Mouse (Mus musculus): ENCODE measurements at regions not wholly inside any gene's neighbourhood (a gene's known extent, or its start where the extent isn't known, plus 50 kb on each side); places are given as distances from the start of the nearest gene placed in this dataset.
"Not testable (repeated sequence)": the region's sequence is repeated elsewhere in the genome, so short reads cannot be mapped to it uniquely, and the experiment has no call there.

DNA sequence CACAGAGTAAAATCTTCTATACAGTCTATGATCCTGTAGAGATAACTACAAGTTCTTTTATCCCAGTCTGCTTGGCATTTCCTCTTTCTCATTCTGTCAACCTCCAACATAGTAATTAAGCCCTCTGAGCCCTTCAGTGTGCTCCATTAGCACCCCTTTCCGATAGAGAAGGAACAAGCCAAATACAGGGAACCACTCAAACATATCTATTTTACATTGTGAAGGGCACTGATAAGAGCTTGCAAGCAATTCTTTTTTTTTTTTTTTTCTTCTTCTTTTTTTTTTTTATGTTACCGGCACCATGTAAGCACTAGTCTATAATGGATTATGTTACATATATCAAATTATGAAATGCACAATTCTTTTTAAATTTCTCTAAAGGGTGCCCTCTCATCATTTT, 660.5 kb downstream of the Cdh8 start:
- no peaks in the 10 kb centered on the region for H3K27me3 ChIP-seq (replicated peaks)
- H3K4me1 ChIP-seq (replicated peaks) = no peaks in the 10 kb centered on the region
- ATAC-seq (ENCODE audit: insufficient number of reproducible peaks, low FRiP score) = no peak
- H3K4me3 ChIP-seq = no peak overlapping the region
- H3K27ac ChIP-seq (ENCODE audit: poor library complexity, severe bottlenecking) = no peak overlapping the region
- H3K9me3 ChIP-seq (replicated peaks) = no peaks in the 10 kb centered on the region
- H3K36me3 ChIP-seq = no peaks in the 10 kb centered on the region
- 54% methylated on average over 2 of the region's 2 CpGs for WGBS
- H3K9ac ChIP-seq = no peak overlapping the region
- H3K4me2 ChIP-seq = no peak overlapping the region

DNA sequence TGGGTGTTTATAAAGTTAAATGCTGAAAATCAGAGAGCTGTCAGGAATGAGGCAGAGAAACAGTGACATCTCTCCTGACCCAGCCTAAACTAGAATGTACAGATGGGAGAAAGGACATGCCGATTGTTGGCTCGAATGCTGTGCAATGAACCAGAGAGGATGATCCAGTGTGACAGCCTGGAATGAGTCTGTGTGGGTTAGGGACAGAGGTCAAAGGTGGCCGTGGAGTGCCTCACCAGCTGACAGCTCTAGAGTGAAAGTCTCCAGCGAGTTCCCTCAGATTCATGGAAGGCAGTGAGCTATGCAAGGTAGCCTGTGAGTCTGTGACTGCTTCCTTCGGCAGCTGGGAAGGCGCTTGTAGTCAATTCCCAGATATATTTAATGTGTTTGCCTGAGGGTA, 663.9 kb downstream of the Cdh8 start:
- Histone ChIP-seq H3K9me3 (replicated peaks) (no peaks in the 10 kb centered on the region), H3K9ac (no peak overlapping the region), H3K27ac (ENCODE audit: poor library complexity, severe bottlenecking) (no peak overlapping the region), H3K27me3 (replicated peaks) (no peaks in the 10 kb centered on the region), H3K4me2 (no peak overlapping the region), H3K36me3 (no peaks in the 10 kb centered on the region), H3K4me3 (no peak overlapping the region), H3K4me1 (replicated peaks) (no peaks in the 10 kb centered on the region)
- ATAC-seq (ENCODE audit: insufficient number of reproducible peaks, low FRiP score) = no peak
- 53% methylated on average over 6 of the region's 6 CpGs for WGBS

DNA sequence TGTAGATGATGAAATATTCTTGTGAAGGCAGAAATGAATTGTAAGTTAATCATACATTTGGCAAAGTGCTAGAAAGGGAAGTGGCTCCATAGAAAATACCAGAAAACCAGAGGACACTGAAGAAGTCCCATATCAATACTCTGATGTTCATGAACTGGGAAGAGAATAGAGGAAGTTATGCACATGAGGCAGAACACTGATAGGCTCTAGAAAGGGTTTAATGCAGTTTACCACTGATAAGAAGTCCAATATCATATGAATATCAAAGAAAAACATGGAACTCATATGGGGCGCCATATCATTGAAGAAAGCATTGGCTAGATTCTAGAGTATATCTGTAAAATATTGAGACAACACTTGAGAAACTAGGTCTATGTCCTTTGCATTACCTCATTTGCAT, 708.5 kb downstream of the Cdh8 start:
- 85% methylated on average over 1 of the region's 1 CpGs for WGBS

DNA sequence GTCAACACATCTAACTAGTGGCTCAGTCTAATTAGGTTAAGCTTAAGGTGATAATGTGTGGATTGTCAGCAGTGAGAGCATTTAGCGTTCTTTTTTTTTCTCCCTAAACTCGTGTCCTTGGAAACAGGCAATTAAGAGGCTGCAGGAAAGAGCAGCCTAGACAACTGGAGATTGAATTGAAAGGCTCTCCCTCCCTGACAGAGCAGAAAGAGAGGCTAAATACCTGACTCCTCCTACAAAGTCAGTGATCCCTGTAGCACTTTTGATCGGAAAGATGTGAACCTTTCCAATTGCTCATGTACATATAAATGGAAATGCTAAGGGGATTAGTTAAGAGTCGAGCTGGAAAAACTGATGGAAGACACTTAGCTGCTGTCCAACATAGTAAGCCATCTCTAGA, 710.1 kb downstream of the Cdh8 start:
- 53% methylated on average over 4 of the region's 4 CpGs for WGBS
- no peak overlapping the region for H3K4me2 ChIP-seq
- H3K4me3 ChIP-seq = no peak overlapping the region
- H3K9ac ChIP-seq = no peak overlapping the region
- no peak overlapping the region for H3K27ac ChIP-seq (ENCODE audit: poor library complexity, severe bottlenecking)
- no peaks in the 10 kb centered on the region for H3K27me3 ChIP-seq (replicated peaks)
- H3K4me1 ChIP-seq (replicated peaks) = no peaks in the 10 kb centered on the region
- no peaks in the 10 kb centered on the region for H3K36me3 ChIP-seq
- no peak for ATAC-seq (ENCODE audit: insufficient number of reproducible peaks, low FRiP score)
- H3K9me3 ChIP-seq (replicated peaks) = no peaks in the 10 kb centered on the region

More for the DNA sequence above, 708.5 kb downstream of the Cdh8 start:
- Histone ChIP-seq H3K9me3 (replicated peaks) (no peaks in the 10 kb centered on the region), H3K4me3 (no peak overlapping the region), H3K4me1 (replicated peaks) (no peaks in the 10 kb centered on the region), H3K9ac (no peak overlapping the region), H3K27ac (ENCODE audit: poor library complexity, severe bottlenecking) (no peak overlapping the region), H3K36me3 (no peaks in the 10 kb centered on the region), H3K4me2 (no peak overlapping the region), H3K27me3 (replicated peaks) (no peaks in the 10 kb centered on the region)
- ATAC-seq (ENCODE audit: insufficient number of reproducible peaks, low FRiP score) = no peak

DNA sequence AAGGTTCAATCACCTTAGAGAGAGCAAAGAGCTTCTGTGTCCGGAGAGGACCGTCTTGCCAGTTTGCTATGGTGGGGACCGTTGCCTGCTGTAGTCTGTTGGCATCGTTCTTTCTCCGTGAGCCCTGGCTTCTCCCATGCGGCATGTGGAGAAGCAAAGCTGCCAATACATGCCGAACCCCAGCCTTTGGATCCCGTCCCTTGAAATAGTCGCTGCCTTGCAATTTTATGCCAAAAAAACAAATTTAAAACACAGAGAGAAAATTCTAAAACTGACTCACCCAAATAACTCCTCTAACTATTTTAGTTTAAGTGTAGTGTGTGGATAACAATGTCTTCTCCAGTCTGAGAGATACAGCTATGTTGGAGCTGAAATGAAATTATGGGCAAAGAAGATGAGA, 731.1 kb downstream of the Cdh8 start:
- H3K4me3 ChIP-seq = no peak overlapping the region
- H3K4me2 ChIP-seq = no peak overlapping the region
- WGBS = 92% methylated on average over 9 of the region's 9 CpGs
- H3K9me3 ChIP-seq (replicated peaks) = no peaks in the 10 kb centered on the region
- H3K4me1 ChIP-seq (replicated peaks) = no peaks in the 10 kb centered on the region
- ATAC-seq (ENCODE audit: insufficient number of reproducible peaks, low FRiP score) = no peak
- no peak overlapping the region for H3K27ac ChIP-seq (ENCODE audit: poor library complexity, severe bottlenecking)
- no peak overlapping the region for H3K9ac ChIP-seq
- no peaks in the 10 kb centered on the region for H3K27me3 ChIP-seq (replicated peaks)
- no peaks in the 10 kb centered on the region for H3K36me3 ChIP-seq

DNA sequence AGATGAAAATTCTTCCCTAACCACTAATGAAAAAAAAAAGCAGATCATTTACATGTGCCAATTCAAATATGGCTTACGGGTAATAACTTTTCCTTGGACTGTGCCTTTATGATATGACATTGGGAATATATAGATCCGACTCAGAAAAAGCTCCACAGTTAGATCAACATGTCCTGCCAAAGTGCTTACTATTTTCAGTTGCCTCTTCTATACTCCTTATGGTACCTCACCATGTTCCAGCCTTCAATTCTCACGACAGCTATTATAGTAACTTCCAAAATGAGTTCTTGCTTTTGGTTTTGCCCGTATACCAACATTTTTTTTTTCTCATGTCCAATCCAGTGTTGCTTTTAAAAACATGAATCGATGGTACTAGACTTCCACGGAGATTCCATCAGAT, 731.7 kb downstream of the Cdh8 start:
- no peak overlapping the region for H3K4me2 ChIP-seq
- H3K36me3 ChIP-seq = no peaks in the 10 kb centered on the region
- no peaks in the 10 kb centered on the region for H3K4me1 ChIP-seq (replicated peaks)
- 80% methylated on average over 6 of the region's 6 CpGs for WGBS
- H3K27ac ChIP-seq (ENCODE audit: poor library complexity, severe bottlenecking) = no peak overlapping the region
- no peaks in the 10 kb centered on the region for H3K27me3 ChIP-seq (replicated peaks)
- no peak overlapping the region for H3K9ac ChIP-seq
- no peaks in the 10 kb centered on the region for H3K9me3 ChIP-seq (replicated peaks)
- H3K4me3 ChIP-seq = no peak overlapping the region
- ATAC-seq (ENCODE audit: insufficient number of reproducible peaks, low FRiP score) = no peak

DNA sequence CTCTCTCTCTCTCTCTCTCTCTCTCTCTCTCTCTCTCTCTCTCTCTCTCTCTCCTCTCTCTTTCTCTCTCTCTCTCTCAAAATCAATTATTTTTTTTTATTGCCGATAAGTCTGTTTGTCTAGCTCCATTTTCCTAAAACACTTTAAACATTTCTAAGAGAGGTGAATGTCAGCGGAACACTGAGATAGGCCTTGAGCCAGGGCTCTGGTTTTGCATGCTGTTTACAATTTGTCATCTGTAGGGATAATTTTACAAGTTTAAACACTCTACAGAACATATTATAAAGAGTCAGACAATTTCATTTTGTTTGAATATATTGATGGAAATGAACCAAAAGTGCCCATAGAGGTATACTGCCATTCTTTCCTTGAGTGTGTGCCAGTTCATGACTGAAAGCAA, 736.2 kb downstream of the Cdh8 start:
- no peaks in the 10 kb centered on the region for H3K4me1 ChIP-seq (replicated peaks)
- H3K36me3 ChIP-seq = no peaks in the 10 kb centered on the region
- no peak overlapping the region for H3K4me3 ChIP-seq
- no peak overlapping the region for H3K27ac ChIP-seq (ENCODE audit: poor library complexity, severe bottlenecking)
- H3K9ac ChIP-seq = no peak overlapping the region
- ATAC-seq (ENCODE audit: insufficient number of reproducible peaks, low FRiP score) = no peak
- no peaks in the 10 kb centered on the region for H3K9me3 ChIP-seq (replicated peaks)
- H3K27me3 ChIP-seq (replicated peaks) = no peaks in the 10 kb centered on the region
- WGBS = 87% methylated on average over 2 of the region's 2 CpGs
- no peak overlapping the region for H3K4me2 ChIP-seq

DNA sequence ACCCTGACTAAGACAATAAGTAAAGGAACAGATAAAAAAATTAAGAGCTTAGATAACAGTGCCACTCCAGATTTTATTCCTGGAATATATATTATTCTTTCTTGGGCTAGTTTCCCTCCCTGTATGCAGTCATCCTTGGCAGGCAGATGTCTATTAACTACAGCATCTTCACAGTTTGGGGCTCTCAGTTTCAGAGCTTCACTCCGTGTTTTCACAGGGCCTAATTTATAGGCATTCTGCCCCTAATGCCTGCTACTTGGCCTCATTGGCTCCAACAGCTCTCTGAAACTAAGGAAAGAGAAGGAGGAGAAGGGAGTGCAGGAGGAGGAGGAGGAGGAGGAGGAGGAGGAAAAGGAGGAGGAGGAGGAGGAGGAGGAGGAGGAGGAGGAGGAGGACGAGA, 757.0 kb downstream of the Cdh8 start:
- ATAC-seq (ENCODE audit: insufficient number of reproducible peaks, low FRiP score) = no peak
- H3K4me3 ChIP-seq = no peak overlapping the region
- H3K36me3 ChIP-seq = no peaks in the 10 kb centered on the region
- no peak overlapping the region for H3K4me2 ChIP-seq
- no peaks in the 10 kb centered on the region for H3K27me3 ChIP-seq (replicated peaks)
- 48% methylated on average over 2 of the region's 2 CpGs for WGBS
- H3K4me1 ChIP-seq (replicated peaks) = no peaks in the 10 kb centered on the region
- no peaks in the 10 kb centered on the region for H3K9me3 ChIP-seq (replicated peaks)
- H3K9ac ChIP-seq = no peak overlapping the region
- no peak overlapping the region for H3K27ac ChIP-seq (ENCODE audit: poor library complexity, severe bottlenecking)

DNA sequence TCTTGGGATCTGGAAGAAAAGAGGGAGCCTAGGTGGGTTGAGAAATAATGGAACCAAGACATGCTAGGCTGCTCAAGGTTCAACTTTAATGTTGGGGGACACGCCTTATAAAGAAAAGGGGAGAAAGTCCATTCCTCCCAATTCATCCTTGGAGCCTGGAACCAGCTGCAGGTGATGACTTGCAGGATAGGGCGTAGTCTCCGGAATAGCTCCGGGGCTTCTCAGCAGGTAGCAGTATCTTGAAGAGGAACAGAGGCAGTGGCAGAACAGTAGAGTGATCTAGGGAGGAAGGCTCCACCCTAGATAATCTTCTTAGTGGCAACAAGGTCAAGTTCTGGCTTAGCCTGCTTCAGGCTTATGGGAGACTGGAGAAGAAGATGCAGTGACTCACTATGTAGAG, 764.0 kb downstream of the Cdh8 start:
- not testable (repeated sequence) for ATAC-seq (ENCODE audit: insufficient number of reproducible peaks, low FRiP score); H3K36me3 ChIP-seq; H3K4me3 ChIP-seq; H3K27ac ChIP-seq (ENCODE audit: poor library complexity, severe bottlenecking); H3K4me1 ChIP-seq (replicated peaks); H3K9ac ChIP-seq; H3K4me2 ChIP-seq; H3K9me3 ChIP-seq (replicated peaks); H3K27me3 ChIP-seq (replicated peaks)
- 77% methylated on average over 4 of the region's 4 CpGs for WGBS

DNA sequence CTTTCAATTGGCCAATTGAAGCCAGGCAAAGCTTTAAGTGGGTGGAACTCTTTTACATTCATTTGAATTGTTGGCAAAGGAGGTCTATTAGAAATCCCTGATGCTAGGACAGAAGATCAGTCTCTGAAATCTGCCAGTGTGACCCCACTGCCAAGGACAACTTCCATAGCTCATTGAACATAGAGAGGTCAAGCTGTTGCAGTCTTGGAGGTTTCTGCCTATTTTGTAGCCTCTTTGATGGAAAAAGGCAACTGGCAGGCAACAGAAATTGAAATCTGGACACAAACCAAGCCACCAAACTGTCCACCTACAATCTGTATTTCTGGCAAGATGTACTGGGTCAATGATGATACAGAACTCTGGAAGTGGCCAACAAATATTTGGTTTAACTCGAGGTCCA, 765.3 kb downstream of the Cdh8 start:
- H3K4me2 ChIP-seq = no peak overlapping the region
- no peak overlapping the region for H3K4me3 ChIP-seq
- H3K27me3 ChIP-seq (replicated peaks) = no peaks in the 10 kb centered on the region
- H3K9ac ChIP-seq = no peak overlapping the region
- H3K4me1 ChIP-seq (replicated peaks) = no peaks in the 10 kb centered on the region
- ATAC-seq (ENCODE audit: insufficient number of reproducible peaks, low FRiP score) = no peak
- H3K9me3 ChIP-seq (replicated peaks) = no peaks in the 10 kb centered on the region
- H3K36me3 ChIP-seq = no peaks in the 10 kb centered on the region
- 73% methylated on average over 1 of the region's 1 CpGs for WGBS
- H3K27ac ChIP-seq (ENCODE audit: poor library complexity, severe bottlenecking) = no peak overlapping the region

DNA sequence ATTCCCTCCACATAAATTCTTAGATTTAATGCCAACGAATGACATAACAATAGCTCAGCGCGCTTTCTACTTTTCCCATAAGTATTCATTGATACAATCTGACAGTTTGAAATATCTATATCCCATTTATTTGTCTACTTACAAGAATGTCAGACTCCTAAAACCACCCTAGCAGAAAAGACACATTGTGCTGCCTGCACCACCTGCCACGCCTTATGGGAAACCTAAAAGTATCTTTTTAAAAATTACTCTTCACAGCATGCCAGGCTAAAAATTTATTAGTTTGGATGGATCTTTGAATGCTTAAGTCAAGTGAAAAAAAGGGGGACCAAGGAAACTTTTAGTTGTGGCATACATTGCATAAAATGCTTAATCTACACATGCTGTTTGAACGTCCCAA, 788.1 kb downstream of the Cdh8 start:
- H3K4me3 ChIP-seq = no peak overlapping the region
- WGBS = 83% methylated on average over 5 of the region's 5 CpGs

DNA sequence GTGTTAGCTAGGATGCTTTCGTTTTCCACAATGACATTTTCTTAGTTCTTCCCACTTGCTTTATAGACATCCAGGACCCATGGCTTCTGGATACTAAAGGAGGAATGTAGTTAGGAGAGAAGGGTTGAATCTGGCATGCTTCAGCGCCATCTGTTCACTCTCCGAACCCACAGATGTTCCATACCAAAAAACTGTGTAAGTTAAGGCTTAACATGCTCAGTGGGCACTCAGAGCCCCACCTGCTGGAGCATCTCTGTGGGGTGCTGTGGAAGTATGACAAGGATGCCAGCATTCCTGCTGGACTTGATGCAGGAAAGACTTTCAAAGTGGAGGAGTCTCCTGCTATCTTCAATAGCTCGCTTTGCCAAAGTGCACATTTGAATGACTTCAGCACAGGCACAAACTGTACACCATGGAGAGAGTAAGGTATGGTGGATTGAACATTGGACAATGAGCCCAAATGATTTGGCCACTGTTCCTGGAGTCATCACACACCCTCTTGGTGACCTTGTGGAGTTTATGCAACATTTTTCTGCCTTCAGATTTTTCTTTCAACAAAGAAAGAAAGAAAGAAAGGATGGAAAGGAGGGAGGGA, 802.3 kb downstream of the Cdh8 start:
- H3K27me3 ChIP-seq (replicated peaks) = no peaks in the 10 kb centered on the region
- H3K27ac ChIP-seq (ENCODE audit: poor library complexity, severe bottlenecking) = no peak overlapping the region
- 0 out of 2 replicates have a peak, but pooled peaks cover 2% of the 10 kb centered on the region for H3K4me1 ChIP-seq (replicated peaks)
- WGBS = 78% methylated on average over 4 of the region's 4 CpGs
- H3K4me3 ChIP-seq = no peak overlapping the region
- no peaks in the 10 kb centered on the region for H3K36me3 ChIP-seq
- no peaks in the 10 kb centered on the region for H3K9me3 ChIP-seq (replicated peaks)
- H3K9ac ChIP-seq = no peak overlapping the region
- H3K4me2 ChIP-seq = no peak overlapping the region
- no peak for ATAC-seq (ENCODE audit: insufficient number of reproducible peaks, low FRiP score)

More for the DNA sequence above, 788.1 kb downstream of the Cdh8 start:
- no peaks in the 10 kb centered on the region for H3K36me3 ChIP-seq
- no peaks in the 10 kb centered on the region for H3K9me3 ChIP-seq (replicated peaks)
- no peak for ATAC-seq (ENCODE audit: insufficient number of reproducible peaks, low FRiP score)
- no peak overlapping the region for H3K4me2 ChIP-seq
- H3K27me3 ChIP-seq (replicated peaks) = no peaks in the 10 kb centered on the region
- H3K27ac ChIP-seq (ENCODE audit: poor library complexity, severe bottlenecking) = no peak overlapping the region
- no peaks in the 10 kb centered on the region for H3K4me1 ChIP-seq (replicated peaks)
- no peak overlapping the region for H3K9ac ChIP-seq

Data from heart, embryonic 12.5 days (tissue).